Mouse (Mus musculus): ENCODE results near the gene Ccdc54. TPM values are rescaled to one million over a fixed set of nuclear protein-coding genes. Genes with fewer than 3 reads are reported as not detected.

The Ccdc54 gene
- not detected for polyA plus RNA-seq (2017; shearing (Covaris generic))

DNA sequence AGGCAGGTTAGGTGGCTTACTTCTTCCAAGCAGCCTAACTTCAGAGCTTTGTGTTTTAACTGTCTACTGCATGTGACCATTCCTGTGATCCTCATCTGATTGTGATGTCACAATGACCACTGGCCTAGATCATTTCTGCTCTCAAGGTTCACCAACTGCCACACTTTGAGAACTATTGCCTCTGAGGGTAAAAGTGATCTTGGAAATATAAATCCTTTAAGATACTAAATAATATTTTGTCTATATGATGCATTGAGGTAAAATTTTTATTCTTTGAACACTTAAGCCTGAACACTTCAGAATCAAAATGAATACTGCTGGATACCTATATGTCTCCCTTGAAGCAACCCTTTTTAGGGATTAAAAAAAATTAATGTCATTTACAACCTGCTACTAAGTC, at the start of gene Ccdc54:
Ccdc54 (minus strand) TSS at position 101 of the 400 bp plus-strand sequence.

Other genes with a start within 250 kb of the Ccdc54 start
- 57.3 TPM for gene Bbx, start 158.8 kb downstream of the Ccdc54 start, polyA plus RNA-seq (2017; shearing (Covaris generic))